ENCODE assay signal across 24 mouse cellular contexts in the genomic region with DNA sequence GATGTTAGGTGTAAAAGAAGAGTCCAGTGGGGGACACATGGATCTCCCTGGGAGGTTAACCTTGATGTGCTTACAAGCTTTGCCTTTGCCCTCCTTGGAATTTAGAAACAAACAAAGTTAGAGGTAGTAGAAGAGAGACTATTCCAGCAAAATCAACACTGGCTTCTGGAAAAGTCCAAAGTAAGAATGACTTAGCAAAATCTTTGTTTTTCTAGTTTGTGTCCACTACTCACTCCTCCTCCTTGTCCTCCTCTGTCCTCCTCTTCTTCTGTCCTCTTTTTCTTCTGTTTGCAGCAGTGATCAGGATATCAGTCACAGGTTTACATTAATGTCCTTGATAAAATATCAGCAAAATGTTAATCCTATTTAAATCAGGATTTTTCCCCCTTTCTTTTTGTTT. TPM values are rescaled to one million over a fixed set of nuclear protein-coding genes. Genes with fewer than 3 reads are reported as not detected.
DNase-seq lines count a peak whose midpoint lies in the region; ATAC-seq and TF ChIP-seq lines count a peak whose summit lies in the region.
"Had no signal": no experiment of that assay in that cellular context is flagged by ENCODE, and none has a peak within 500 bp of the region (broad histone marks: within the 10 kb centered on the region; RNA-seq: fewer than 3 reads in every experiment).

No protein-coding gene starts in this region.

- no peaks in the 10 kb centered on the region; the same call in 1 of the 2 replicates for H3K4me1 ChIP-seq in kidney, adult 2 months (ENCODE audit: control insufficient read depth, insufficient read depth, low read length)
- H3K4me1 ChIP-seq in liver, adult 2 months (ENCODE audit: control insufficient read depth, insufficient read depth, low read length): no peaks in the 10 kb centered on the region
- H3K4me1 ChIP-seq in liver, postnatal 0 days (ENCODE audit: insufficient read depth): no peaks in the 10 kb centered on the region
- H3K4me1 ChIP-seq: embryonic facial prominence, embryonic 13.5 days; embryonic facial prominence, embryonic 15.5 days had no signal

- H3K4me2 ChIP-seq in liver, postnatal 0 days (ENCODE audit: low read depth, low read length): no peak overlapping the region
- H3K4me2 ChIP-seq: embryonic facial prominence, embryonic 13.5 days; embryonic facial prominence, embryonic 15.5 days; forebrain, embryonic 12.5 days had no signal

- ATAC-seq in liver, postnatal 0 days: no peak
- ATAC-seq in frontal cortex, adult (ENCODE audit: low TSS enrichment): no peak
- ATAC-seq: forebrain, embryonic 14.5 days had no signal

- TF ChIP-seq POLR2A in kidney, adult 2 months (IDR thresholded peaks at IDR 0.05; ENCODE audit: low read depth, low read length): no peak
- no peak for TF ChIP-seq POLR2A in liver, adult 2 months (IDR thresholded peaks at IDR 0.05; ENCODE audit: extremely low read depth, insufficient read depth, low read length)

- H3K9ac ChIP-seq in liver, adult 2 months (ENCODE audit: low read depth, low read length): no peak overlapping the region
- no peak overlapping the region for H3K9ac ChIP-seq in liver, postnatal 0 days (replicated peaks)
- H3K9ac ChIP-seq: embryonic facial prominence, embryonic 13.5 days; embryonic facial prominence, embryonic 15.5 days; forebrain, embryonic 12.5 days had no signal

- H3K27me3 ChIP-seq in kidney, adult 2 months (replicated peaks; ENCODE audit: control insufficient read depth, insufficient read depth, low read length): no peaks in the 10 kb centered on the region
- H3K27me3 ChIP-seq in liver, adult 2 months (ENCODE audit: control insufficient read depth, insufficient read depth, low read length): no peaks in the 10 kb centered on the region; the same call in 1 of the 2 replicates
- H3K27me3 ChIP-seq in liver, postnatal 0 days (ENCODE audit: insufficient read depth, low read length): no peaks in the 10 kb centered on the region
- H3K27me3 ChIP-seq: embryonic facial prominence, embryonic 13.5 days; embryonic facial prominence, embryonic 15.5 days; forebrain, embryonic 12.5 days had no signal

- DNase-seq in kidney, adult 2 months: peak; percentile 47
- DNase-seq in kidney, postnatal 10 days: no peak
- peak; percentile 20 for DNase-seq in liver, adult 2 months (ENCODE audit: extremely low read depth, low read depth, low spot score)
- DNase-seq in liver, postnatal 0 days: no peak
- DNase-seq in yolk sac, embryonic 10.5 days (ENCODE audit: low spot score): peak; percentile 40
- DNase-seq: adrenal gland, adult 2 months; adrenal gland, postnatal 10 days; adrenal gland, postnatal 25 days; cerebellum, adult 11 months; cerebellum, adult 18-20 months; cerebellum, adult 8-10 months; cerebellum, adult 9-11 months; cerebellum, postnatal 14 days; cerebellum, postnatal 36 days; embryo, embryonic 11 days had no signal

- no peak overlapping the region for H3K4me3 ChIP-seq in kidney, adult 2 months (ENCODE audit: insufficient read depth, low read depth, low read length)
- no peak overlapping the region for H3K4me3 ChIP-seq in liver, adult 2 months (ENCODE audit: insufficient read depth, low read depth, low read length)
- no peak overlapping the region for H3K4me3 ChIP-seq in liver, postnatal 0 days (ENCODE audit: low read depth, low read length)
- H3K4me3 ChIP-seq: embryonic facial prominence, embryonic 13.5 days; embryonic facial prominence, embryonic 15.5 days; erythroblast, embryonic 14.5 days; forebrain, embryonic 10.5 days; forebrain, embryonic 12.5 days had no signal

- H3K36me3 ChIP-seq in kidney, adult 2 months (ENCODE audit: control insufficient read depth, insufficient read depth, low read length): no peaks in the 10 kb centered on the region
- no peaks in the 10 kb centered on the region for H3K36me3 ChIP-seq in liver, adult 2 months (ENCODE audit: control insufficient read depth, insufficient read depth, low read length)
- no peaks in the 10 kb centered on the region for H3K36me3 ChIP-seq in liver, postnatal 0 days (replicated peaks; ENCODE audit: insufficient read depth, low read length)
- H3K36me3 ChIP-seq: embryonic facial prominence, embryonic 13.5 days; embryonic facial prominence, embryonic 15.5 days; forebrain, embryonic 10.5 days; forebrain, embryonic 12.5 days had no signal

- no peak for TF ChIP-seq CTCF in kidney, adult 2 months (conservative IDR thresholded peaks at IDR 0.05; ENCODE audit: insufficient read depth, insufficient read length, low read depth, low read length)
- TF ChIP-seq CTCF in liver, adult 2 months (IDR thresholded peaks at IDR 0.05; ENCODE audit: low read depth, low read length): no peak
- no peak for TF ChIP-seq CTCF in liver, postnatal 0 days (IDR thresholded peaks at IDR 0.05; ENCODE audit: low read depth)

- no peak overlapping the region for H3K27ac ChIP-seq in kidney, adult 2 months (ENCODE audit: insufficient read depth, low read depth, low read length)
- H3K27ac ChIP-seq in liver, adult 2 months (replicated peaks; ENCODE audit: insufficient read depth, low read depth, low read length): no peak overlapping the region
- H3K27ac ChIP-seq in liver, postnatal 0 days (ENCODE audit: low read depth): no peak overlapping the region
- H3K27ac ChIP-seq: embryonic facial prominence, embryonic 13.5 days; embryonic facial prominence, embryonic 15.5 days; forebrain, embryonic 10.5 days; forebrain, embryonic 12.5 days had no signal

- H3K9me3 ChIP-seq in liver, postnatal 0 days (ENCODE audit: low read length): no peaks in the 10 kb centered on the region
- H3K9me3 ChIP-seq: embryonic facial prominence, embryonic 13.5 days; embryonic facial prominence, embryonic 15.5 days had no signal

- TF ChIP-seq EP300 in liver, postnatal 0 days (IDR thresholded peaks at IDR 0.05; ENCODE audit: low read depth): no peak

- no peaks in the 10 kb centered on the region for H3K79me2 ChIP-seq in liver, adult 2 months (ENCODE audit: control insufficient read depth, insufficient read depth, low read length)

RNA-seq across cellular contexts. Expression of a gene that starts 35.8 kb away (rescaled TPM):
- 30.8 and 31.3 TPM in 2 replicates for polyA plus RNA-seq in kidney, adult 2 months (2012; rRNA removed)
- total RNA-seq in liver, adult 2 months (2014; rRNA removed): 3.0 and 5.2 TPM in 2 replicates
- 0.89 and 1.5 TPM in 2 replicates for polyA plus RNA-seq in liver, adult 2 months (2012; rRNA removed)
- polyA plus RNA-seq in liver, postnatal 0 days (2015; fragmentation: Nextera tagmentation; extraction: Ambion mirVana): 1.1 and 1.2 TPM in 2 replicates

RNA-seq across cellular contexts. Expression of a gene that starts 45.9 kb away (rescaled TPM):
- polyA plus RNA-seq in kidney, adult 2 months (2012; rRNA removed): 230 and 232 TPM in 2 replicates
- 0.09 and 0.13 TPM in 2 replicates for total RNA-seq in liver, adult 2 months (2014; rRNA removed)
- not detected in 2 replicates for polyA plus RNA-seq in liver, adult 2 months (2012; rRNA removed)
- 0.32 and 0.61 TPM in 2 replicates for polyA plus RNA-seq in liver, postnatal 0 days (2015; fragmentation: Nextera tagmentation; extraction: Ambion mirVana)
- total RNA-seq: MEL had no signal
- polyA plus RNA-seq: C2C12; erythroblast, embryonic 14.5 days had no signal

Comparison
In these comparisons a context has a peak if more than half of its experiments do, and no peak if none do; other contexts are left out.
1. DNase-seq: peak in kidney, adult 2 months (single experiment), liver, adult 2 months (single experiment) and yolk sac, embryonic 10.5 days (single experiment); none in kidney, postnatal 10 days (single experiment) and liver, postnatal 0 days (single experiment).
2. RNA of a gene that starts 35.8 kb away (polyA plus RNA-seq): 30.8 to 31.3 TPM in kidney, adult 2 months; 1.1 to 1.2 TPM in liver, postnatal 0 days and 0.89 to 1.5 TPM in liver, adult 2 months; every median in the first group is over 10 times any median in the second.
3. RNA of a gene that starts 45.9 kb away (polyA plus RNA-seq): 230 to 232 TPM in kidney, adult 2 months; 0.32 to 0.61 TPM in liver, postnatal 0 days and not detected in liver, adult 2 months; every median in the first group is over 100 times any median in the second.